Mouse (Mus musculus) frontal cortex, postnatal 10 days (tissue): ENCODE measurements around the gene Spty2d1.
"Not testable (repeated sequence)": the region's sequence is repeated elsewhere in the genome, so short reads cannot be mapped to it uniquely, and the experiment has no call there.

ENCODE experiments used
- DNase-seq, 2 experiments: peaks; one replicate each; pipeline ENCODE4 v3.0.0; 2022; ENCODE audit warnings: low spot score in 2 of 2, mixed read lengths in 1 of 2

Spty2d1 gene

GRCm38 (mm10) chr7:47008168-47008993, at the start of gene Spty2d1:
TSS of gene Spty2d1 (minus strand) at chr7:47008411.
- DNase-seq: peak; percentile 99

DNA sequence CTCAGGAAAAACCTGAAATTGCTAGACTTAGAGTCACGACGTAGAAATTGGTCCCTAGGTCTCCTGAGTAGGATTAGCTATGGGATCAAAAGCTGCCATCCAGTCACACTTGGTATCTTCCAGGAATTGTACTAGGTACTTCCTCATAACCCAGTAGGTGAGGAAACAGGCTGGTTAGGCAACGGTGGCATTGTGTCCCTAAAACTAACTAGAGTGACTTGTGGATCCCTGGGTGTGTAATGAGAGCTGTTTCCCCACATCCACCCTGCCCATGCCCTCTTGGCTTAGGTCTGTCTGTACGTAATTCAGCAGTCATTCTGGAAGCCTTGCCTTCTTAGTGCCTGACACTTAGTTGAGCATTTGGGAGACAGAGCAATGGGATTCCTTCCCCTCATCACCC, 48.1 kb upstream of the Spty2d1 start:
- no peak for DNase-seq

DNA sequence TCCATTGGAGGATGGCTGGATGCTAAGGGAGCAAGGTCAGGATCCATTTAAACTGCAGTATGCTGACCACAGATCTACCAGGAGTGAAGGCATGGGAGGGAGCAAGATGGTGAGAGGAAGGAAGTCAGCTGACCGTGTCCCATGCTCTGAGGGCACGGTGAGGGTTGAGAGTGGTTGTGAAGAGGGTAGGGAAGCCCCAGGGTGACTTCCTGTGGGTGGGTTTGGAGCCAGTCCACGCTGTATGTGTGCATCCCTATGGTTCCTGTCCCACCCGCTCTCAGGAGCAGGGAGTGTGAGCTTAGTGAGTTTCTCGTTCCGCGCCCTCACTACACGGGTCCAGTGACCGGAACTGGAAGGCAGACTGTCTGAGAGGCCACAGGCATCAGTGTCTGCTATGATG, 47.5 kb upstream of the Spty2d1 start:
- no peak for DNase-seq

GRCm38 (mm10) chr7:47054666-47055065, 46.5 kb upstream of the Spty2d1 start:
- no peak for DNase-seq

DNA sequence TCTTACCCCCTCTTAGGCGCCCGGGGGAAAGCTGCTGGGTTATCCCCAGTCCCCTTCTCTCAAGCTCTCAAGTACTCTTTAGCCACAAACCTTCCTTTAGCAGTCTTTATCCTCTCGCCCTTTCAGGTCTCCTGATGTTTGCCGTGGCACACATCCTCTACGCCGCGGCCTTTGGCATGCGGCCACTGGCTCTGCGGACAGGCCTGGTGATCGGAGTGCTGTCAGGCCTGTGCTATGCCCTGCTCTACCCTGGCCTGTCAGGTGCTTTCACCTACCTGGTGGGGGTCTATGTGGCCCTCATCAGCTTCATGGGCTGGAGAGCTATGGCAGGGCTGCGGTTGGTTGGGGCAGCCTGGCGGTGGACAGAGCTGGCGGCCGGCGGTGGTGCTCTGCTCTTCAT, 45.1 kb upstream of the Spty2d1 start:
- DNase-seq: no peak

DNA sequence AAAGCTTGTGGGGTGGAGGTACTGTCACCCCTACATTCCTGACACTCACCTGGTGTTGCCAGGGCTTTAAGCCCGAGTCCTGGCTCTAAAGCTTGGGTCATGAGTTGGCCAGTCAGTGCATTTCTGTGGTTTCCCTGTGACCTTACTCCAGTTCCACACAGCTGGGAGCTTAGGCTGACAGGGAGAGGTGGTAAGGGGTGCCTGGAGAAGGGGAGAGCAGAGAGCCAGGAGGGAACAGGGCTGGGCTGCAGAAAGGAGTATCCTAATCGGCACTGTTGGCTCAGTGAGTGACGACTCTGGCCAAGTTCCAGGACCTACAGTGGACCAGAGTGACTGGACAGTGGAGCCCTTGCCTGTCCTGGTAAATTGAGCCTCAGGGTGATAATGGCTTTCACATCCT, 44.1 kb upstream of the Spty2d1 start:
- DNase-seq: no peak

GRCm38 (mm10) chr7:47051404-47052151, 43.4 kb upstream of the Spty2d1 start:
- DNase-seq: peak; percentile 66 to 75

DNA sequence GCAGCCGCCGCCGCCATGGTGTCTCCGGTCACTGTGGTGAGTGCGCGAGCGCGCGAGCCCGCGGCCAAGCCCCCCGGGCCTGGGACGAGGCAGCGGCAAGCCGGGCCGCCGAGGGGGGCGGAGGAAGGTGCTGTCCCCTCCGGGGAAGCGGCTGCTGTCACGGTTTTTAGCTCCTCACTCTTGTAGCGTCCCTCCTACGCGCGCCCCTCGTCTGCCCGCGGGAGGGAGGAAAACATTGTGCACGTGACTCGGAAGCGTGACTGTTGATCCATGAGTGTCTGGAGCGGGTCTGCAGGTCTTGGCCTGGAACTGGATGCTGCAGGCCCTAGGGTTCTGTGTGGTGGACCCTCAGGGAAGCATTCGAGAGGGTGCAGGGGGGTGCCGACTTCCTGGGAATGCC, 42.6 kb upstream of the Spty2d1 start:
- peak; percentile 64 to 75 for DNase-seq

- DNase-seq: peak; percentile 95 to 96
These were observed 42.2 kb upstream of the Spty2d1 start, which contains the start of gene Tmem86a for GRCm38 (mm10) chr7:47050366-47050765. TSS of gene Tmem86a (plus strand) at chr7:47050601.

GRCm38 (mm10) chr7:47042823-47043490, 34.7 kb upstream of the Spty2d1 start:
- no peak for DNase-seq

GRCm38 (mm10) chr7:47042121-47042520, 33.9 kb upstream of the Spty2d1 start:
- DNase-seq: no peak

DNA sequence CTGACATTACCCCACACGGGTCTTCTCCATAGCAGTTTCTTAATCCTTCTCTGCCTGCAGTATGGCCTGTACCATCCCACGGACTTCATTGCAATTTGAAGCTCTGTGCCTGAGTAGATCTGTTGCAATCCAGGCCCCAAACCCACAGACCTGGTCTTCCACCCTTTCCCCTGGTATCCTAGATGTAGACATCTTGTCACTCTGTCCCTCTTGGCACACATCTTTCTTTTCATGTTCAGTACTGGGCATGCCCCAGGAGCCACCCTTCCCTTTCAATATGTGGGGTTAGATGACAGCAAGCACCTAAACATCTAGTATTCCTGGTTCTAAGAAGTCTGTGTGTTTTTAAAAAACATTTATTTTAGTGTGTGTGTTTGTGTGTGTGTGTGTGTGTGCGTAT, 33.5 kb upstream of the Spty2d1 start:
- no peak for DNase-seq

- no peak for DNase-seq
These were observed 27.2 kb upstream of the Spty2d1 start for GRCm38 (mm10) chr7:47035426-47035825.

- no peak for DNase-seq
These were observed 26.7 kb upstream of the Spty2d1 start for GRCm38 (mm10) chr7:47034785-47035384.

- DNase-seq: no peak
These were observed 23.2 kb upstream of the Spty2d1 start for GRCm38 (mm10) chr7:47031371-47031770.

GRCm38 (mm10) chr7:47030517-47031193, 22.4 kb upstream of the Spty2d1 start:
- no peak for DNase-seq

DNA sequence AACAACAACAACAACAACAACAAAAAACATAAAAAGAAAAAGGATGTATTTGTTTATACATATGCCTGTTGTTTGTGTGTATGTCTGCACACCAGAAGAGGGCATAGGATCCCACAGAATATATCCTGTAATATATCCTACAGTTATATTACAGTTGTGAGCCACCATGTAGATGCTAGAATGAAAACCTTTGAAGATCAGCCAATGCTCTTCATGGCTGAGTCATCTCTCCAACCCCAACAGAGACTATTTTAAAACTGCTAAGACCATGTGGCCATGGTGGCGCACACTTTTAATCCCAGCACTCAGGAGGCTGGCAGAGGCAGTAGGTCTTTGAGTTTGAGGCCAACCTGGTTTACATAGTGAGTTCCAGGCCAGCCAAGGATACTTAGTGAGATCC, 19.3 kb upstream of the Spty2d1 start:
- DNase-seq: no peak

DNA sequence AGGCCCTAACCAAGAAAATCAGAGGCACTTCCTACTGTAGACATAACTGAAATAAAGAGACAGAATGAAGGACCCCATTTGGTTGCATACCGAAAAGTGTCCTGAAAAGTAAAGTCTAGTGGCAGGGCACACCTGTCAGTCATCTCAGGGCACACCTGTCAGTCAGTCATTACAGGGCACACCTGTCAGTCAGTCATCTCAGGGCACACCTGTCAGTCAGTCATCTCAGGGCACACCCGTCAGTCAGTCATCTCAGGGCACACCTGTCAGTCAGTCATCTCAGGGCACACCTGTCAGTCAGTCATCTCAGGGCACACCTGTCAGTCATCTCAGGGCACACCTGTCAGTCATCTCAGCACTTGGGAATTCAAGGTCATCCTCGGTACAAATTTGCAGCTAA, 18.7 kb upstream of the Spty2d1 start:
- DNase-seq: not testable (repeated sequence)

DNA sequence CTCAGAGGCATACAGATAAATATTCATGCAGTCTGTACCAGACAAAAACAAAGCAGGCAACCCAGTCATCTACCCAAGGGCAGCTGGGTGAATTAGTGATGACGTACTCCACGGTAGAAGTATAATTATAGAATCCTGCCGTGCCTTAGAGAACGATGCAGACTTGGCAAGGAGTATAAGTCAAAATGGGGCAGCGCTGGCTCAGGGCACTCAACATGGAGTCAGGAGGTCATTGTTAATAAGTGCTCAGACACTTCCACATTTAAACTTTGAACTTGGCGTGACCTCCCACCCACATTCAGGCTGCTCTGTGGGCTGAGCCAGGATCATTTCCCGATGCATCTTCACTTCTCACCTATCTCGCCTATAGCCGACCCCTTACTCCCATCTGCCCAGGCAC, 17.2 kb upstream of the Spty2d1 start:
- no peak for DNase-seq

DNA sequence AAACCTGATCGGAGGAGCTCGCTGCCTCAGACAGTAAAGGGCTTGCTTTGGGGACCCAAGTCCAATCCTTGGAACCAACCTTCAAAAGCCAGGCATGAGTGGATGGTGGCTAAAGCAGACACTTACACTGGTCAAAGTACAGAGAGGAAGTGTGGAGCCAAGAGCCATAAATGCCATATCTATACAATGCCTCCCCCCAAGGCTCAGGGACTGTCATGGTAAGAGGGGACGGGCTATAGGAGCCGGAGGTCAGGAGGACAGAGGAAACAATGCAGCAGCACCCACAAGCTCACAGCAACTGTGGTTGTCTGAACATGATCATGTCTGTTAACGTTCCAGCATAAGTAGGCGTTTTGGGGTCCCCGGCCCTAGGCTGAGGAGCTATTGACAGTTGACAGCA, 16.2 kb upstream of the Spty2d1 start:
- no peak for DNase-seq

GRCm38 (mm10) chr7:47023530-47023929, 15.3 kb upstream of the Spty2d1 start:
- DNase-seq: peak; percentile 57 to 82
